15 mouse cellular contexts compared by ENCODE assay signal in genomic region chr12:28255524-28255923, GRCm38 (mm10).
"Had no signal": no experiment of that assay in that cellular context is flagged by ENCODE, and none has a peak within 500 bp of the region (broad histone marks: within the 10 kb centered on the region; RNA-seq: fewer than 3 reads in every experiment).

No protein-coding gene starts in this region.

- H3K27me3 ChIP-seq: kidney, embryonic 15.5 days; limb, embryonic 15.5 days; liver, embryonic 12.5 days; megakaryocyte, embryonic 14.5 days; midbrain, embryonic 12.5 days; neural tube, embryonic 13.5 days had no signal

- H3K27ac ChIP-seq: kidney, embryonic 15.5 days; left cerebral cortex, adult 2 months; limb, embryonic 15.5 days; liver, embryonic 12.5 days; macrophage; midbrain, embryonic 12.5 days; neural tube, embryonic 13.5 days had no signal

- ATAC-seq: liver, embryonic 12.5 days; midbrain, embryonic 16.5 days had no signal

- H3K4me2 ChIP-seq: kidney, embryonic 15.5 days; limb, embryonic 15.5 days; liver, embryonic 12.5 days; lung, embryonic 14.5 days; midbrain, embryonic 12.5 days; neural tube, embryonic 13.5 days had no signal

- H3K4me3 ChIP-seq: kidney, embryonic 15.5 days; left cerebral cortex, adult 2 months; limb, embryonic 15.5 days; liver, embryonic 12.5 days; megakaryocyte, embryonic 14.5 days; midbrain, embryonic 12.5 days; neural tube, embryonic 13.5 days had no signal

- H3K9me3 ChIP-seq: kidney, embryonic 15.5 days; limb, embryonic 15.5 days; liver, embryonic 12.5 days; midbrain, embryonic 12.5 days; neural tube, embryonic 13.5 days had no signal

- H3K4me1 ChIP-seq: kidney, embryonic 15.5 days; limb, embryonic 15.5 days; liver, embryonic 12.5 days; megakaryocyte, embryonic 14.5 days; midbrain, embryonic 12.5 days; neural tube, embryonic 13.5 days had no signal

- H3K9ac ChIP-seq: kidney, embryonic 15.5 days; limb, embryonic 15.5 days; liver, embryonic 12.5 days; lung, embryonic 14.5 days; midbrain, embryonic 12.5 days; neural tube, embryonic 13.5 days had no signal

- DNase-seq: kidney, adult 2 months; kidney, postnatal 14 days; lung, embryonic 14.5 days; lung, postnatal 14 days; retina, postnatal 1 day; thymus, postnatal 36 days had no signal

- H3K36me3 ChIP-seq: kidney, embryonic 15.5 days; limb, embryonic 15.5 days; liver, embryonic 12.5 days; midbrain, embryonic 12.5 days; neural tube, embryonic 13.5 days had no signal
